Mouse (Mus musculus) layer of hippocampus, postnatal 10 days (tissue): ENCODE measurements around the gene Sipa1l2. TPM values are rescaled to one million over a fixed set of nuclear protein-coding genes. Genes with fewer than 3 reads are reported as not detected.

ENCODE experiments used
- DNase-seq, 2 experiments: peaks; one replicate each; pipeline ENCODE4 v3.0.0; 2021; ENCODE audit warnings: low spot score in 2 of 2
- long read RNA-seq: library from polyadenylated mRNA; stranded (forward); transcript quantifications from one replicate; pipeline ENCODE4 v2.0.0, GENCODE M21; 2023
- total RNA-seq, 2 experiments: library from RNA; stranded (reverse); gene quantifications; 2 replicates each; pipeline ENCODE4 v1.2.3; 2021

Gene Sipa1l2
- 10 to 100 TPM; 29.9 to 31.2 TPM for total RNA-seq
- long read RNA-seq, full-length matches to known transcripts, result 1 of 6 reads
- long read RNA-seq, partial matches to known transcripts, result 4 of 6 reads
- long read RNA-seq, other reads (novel, unspliced or antisense), result 1 of 6 reads

- peak; percentile 99 for DNase-seq
Measured at GRCm38 (mm10) chr8:125569533-125570365, at the start of gene Sipa1l2. Gene Sipa1l2, minus strand, starts transcription at chr8:125569808.

GRCm38 (mm10) chr8:125618543-125619335 lies 49.1 kb upstream of the Sipa1l2 start:
- DNase-seq, result no peak

DNA sequence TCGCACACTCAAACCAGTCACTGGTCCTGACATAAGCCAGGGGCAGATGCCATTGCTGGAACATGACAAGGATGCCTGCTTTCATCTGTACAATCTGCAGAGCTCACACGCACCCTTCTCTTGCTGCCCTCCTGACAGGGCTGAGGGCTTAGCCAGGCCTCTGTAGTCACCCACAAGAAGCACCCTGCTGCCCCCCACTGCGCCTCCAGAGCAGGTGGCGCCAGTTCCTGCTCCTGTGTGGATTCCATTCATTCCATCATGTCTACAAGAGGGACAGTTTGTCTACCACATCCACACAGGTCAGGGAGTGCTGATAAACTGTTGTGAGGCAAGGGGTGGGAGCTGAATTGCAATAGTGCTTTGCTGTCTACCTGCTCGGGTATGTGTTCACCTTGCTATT lies 47.3 kb upstream of the Sipa1l2 start:
- no peak for DNase-seq

GRCm38 (mm10) chr8:125616039-125616438 lies 46.4 kb upstream of the Sipa1l2 start:
- no peak for DNase-seq

DNA sequence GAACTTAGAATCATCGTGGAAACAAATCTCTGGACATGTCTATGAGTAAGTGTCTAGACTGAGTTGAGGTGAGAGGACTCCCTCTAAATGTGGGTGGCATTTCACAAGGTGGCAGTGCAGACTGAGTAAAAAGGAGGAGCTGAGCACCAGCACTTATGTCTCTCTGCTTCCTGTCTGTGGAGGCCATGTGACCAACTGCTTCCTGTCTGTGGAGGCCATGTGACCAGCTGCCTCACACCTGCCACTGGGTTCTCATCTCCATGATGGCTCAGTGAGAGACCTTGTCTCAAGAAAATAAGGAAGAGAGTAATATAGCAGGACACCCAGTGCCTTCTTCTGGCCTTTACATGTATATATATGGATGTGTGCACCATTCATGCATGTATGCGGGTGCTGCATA lies 43.9 kb upstream of the Sipa1l2 start:
- DNase-seq, result no peak

DNA sequence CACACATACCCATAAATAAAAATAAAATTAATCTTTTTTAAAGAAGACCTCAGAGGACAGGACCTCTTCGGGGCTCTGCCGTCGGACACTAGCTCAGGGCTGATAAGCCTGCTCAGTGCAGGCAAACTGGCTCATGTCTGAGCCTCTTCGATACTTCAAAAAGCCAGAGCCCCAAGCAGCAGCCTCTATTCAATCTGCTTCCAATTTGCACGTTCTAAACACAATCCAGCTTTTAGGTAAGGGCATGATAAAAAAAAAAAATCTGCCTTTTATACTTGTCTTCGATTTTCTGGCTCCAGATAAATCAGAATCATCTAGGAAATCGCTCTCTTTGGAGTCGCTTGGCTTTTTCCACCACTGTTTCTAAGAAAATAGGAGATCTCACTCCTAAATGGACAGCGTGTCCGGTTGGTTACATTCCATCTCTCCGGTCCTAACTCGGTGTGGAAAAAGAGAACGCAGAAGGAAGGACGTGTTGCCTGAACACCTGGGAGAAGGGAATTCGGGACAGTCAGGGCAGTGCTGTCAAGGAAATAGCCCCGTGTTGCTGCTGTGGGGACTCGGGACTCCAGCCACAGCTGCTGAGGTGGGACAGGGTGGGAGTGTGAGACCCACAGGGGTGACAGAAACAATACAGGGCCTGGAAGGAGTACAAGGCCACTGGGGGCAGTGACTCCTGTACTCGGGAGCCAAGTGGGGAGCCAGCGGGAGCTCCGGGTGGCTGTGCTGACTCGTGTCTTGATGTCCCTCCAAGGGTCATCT lies 42.4 kb upstream of the Sipa1l2 start:
- DNase-seq, result no peak

- peak; percentile 20 to 26 for DNase-seq
Measured at GRCm38 (mm10) chr8:125611024-125611798, 41.6 kb upstream of the Sipa1l2 start.

GRCm38 (mm10) chr8:125609737-125610136 lies 40.1 kb upstream of the Sipa1l2 start:
- DNase-seq, result no peak

- DNase-seq, result no peak
Measured at GRCm38 (mm10) chr8:125607714-125608223, 38.2 kb upstream of the Sipa1l2 start.

DNA sequence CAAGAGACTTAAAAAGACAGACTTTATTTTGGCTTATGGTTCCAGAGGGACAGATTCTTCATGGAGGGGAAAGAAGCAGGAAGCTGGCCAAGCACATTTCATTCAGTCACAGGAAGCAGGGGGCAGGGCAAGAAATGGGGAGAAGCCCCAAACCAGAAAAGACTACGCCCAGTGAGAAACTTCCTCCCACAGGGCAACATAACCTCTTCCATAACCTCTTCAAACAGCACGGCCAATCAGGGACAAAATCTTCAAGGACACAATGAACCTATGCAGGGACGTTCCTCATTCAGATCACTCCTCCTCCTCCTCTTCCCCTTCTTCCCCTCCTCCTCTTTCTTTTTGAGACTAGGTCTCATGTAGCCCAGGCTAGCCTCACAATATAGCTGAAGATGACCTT lies 37.3 kb upstream of the Sipa1l2 start:
- DNase-seq, result no peak

GRCm38 (mm10) chr8:125604817-125605512 lies 35.4 kb upstream of the Sipa1l2 start:
- DNase-seq, result no peak

- DNase-seq, result no peak
Measured at GRCm38 (mm10) chr8:125604213-125604816, 34.7 kb upstream of the Sipa1l2 start.

- no peak for DNase-seq
Measured at GRCm38 (mm10) chr8:125603312-125603840, 33.8 kb upstream of the Sipa1l2 start.

GRCm38 (mm10) chr8:125600033-125600686 lies 30.6 kb upstream of the Sipa1l2 start:
- DNase-seq, result no peak

DNA sequence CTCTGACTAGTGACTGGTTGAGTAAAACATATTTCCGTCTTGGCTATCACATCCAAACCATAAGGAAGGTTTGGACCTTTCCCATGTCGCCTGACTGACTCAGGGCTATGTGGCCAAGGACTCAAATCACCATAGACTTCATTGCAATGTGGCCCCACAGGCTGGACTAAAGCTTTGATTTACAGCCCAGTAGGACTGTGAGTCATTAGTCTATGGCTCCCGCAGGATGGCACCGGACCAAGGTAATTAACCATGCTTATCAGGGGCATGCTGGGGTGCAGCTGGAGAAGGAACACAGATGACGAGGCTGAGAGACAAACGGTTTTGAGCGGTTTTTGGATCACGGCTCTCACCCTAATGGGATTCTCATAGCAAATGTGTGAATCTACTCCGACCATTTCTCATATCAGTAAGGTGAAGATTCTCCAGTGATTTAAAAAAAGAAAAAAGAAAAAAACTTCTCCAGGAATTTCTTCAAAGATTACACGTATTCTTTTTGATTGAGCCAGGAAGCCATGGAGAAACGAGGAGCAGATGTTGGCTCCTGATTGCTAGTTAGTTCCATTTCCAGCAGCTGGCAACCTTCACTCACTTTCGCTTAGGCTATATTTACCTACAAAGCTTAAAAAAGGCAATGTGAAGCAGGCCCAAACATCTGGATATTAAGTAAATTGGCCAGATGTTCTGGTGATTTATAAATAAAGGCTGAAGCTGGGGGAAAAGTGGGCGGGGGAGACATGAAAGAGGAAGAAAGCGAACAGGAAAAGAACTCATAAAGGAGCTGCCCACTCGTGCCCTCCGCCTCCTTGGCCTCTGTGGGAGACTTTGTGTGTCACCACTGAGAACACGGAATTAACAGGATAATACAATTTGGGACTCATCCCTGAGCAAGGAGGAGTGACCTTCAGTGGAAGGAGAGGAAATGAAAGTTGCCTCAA lies 26.2 kb upstream of the Sipa1l2 start:
- DNase-seq, result peak; percentile 35 to 40

DNA sequence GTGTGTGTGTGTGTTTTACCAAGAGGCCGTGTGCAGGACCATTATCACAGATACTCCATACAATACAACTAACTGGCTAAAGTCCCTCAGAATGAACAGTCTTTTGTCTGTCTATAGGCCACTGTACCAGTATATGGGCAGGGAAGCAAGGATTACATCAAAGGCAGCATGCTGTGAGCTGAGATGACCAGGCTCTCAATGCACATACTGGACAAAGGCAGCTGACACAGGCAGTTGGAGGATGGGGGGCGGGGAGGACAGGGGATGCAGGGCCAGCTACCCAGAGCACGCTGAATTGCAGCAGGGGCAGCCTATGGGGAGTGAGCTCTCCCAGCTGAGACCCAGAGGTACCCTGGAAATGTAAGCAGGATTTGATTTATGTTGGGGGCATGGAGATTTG lies 20.8 kb upstream of the Sipa1l2 start:
- no peak for DNase-seq

DNA sequence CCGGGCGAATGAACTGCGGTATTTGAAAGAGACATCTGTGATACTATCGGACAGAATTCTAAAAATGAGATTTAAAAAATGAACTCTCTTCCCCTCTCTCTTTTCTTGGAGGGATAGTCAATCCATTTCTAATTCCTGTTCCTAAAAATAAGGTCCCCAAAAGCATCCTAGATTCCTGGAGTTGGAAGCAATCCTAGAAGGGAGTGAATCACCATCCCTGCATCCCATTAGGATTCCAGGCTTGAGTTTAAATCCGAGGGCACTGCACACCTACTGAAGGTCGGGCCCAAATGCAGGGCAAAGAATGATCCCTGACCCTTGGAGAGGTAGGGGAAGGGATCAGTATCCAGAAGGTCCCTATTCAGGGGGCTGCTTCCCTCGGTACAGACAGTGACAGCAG lies 17.0 kb upstream of the Sipa1l2 start:
- no peak for DNase-seq
